Mouse (Mus musculus) heart, postnatal 25 days (tissue): ENCODE data around the gene Cenpf. TPM values are rescaled to one million over a fixed set of nuclear protein-coding genes. Genes with fewer than 3 reads are reported as not detected.
"Not testable (repeated sequence)": the region's sequence is repeated elsewhere in the genome, so short reads cannot be mapped to it uniquely, and the experiment has no call there.

Experiments
- DNase-seq: peaks from one replicate; pipeline ENCODE4 v3.0.0; 2022; ENCODE audit warnings: low spot score
- intact Hi-C: fragments of 180-260 bp; cut with DNase I; formaldehyde crosslinking; loops from one replicate; pipeline ENCODE4 v1.15.1; 2025
- total RNA-seq, 2 experiments: library from RNA; stranded (reverse); gene quantifications; 2 replicates each; pipeline ENCODE4 v1.2.3; 2021

The Cenpf gene
- total RNA-seq, 2 experiments from 2014 or later, result 2.5 to 5.2 TPM

- intact Hi-C loops, result loop anchor here (2.0 to 5.0 kb wide), 3 partner anchors 162 to 272 kb away; no protein-coding TSS in a partner anchor
These were observed 12.3 kb upstream of the Cenpf start for GRCm38 (mm10) chr1:189700186-189700585.

GRCm38 (mm10) chr1:189698416-189698815, 10.5 kb upstream of the Cenpf start:
- intact Hi-C loops, result no loop called here
- peak; percentile 17 for DNase-seq

More at GRCm38 (mm10) chr1:189700186-189700585, 12.3 kb upstream of the Cenpf start:
- no peak for DNase-seq

DNA sequence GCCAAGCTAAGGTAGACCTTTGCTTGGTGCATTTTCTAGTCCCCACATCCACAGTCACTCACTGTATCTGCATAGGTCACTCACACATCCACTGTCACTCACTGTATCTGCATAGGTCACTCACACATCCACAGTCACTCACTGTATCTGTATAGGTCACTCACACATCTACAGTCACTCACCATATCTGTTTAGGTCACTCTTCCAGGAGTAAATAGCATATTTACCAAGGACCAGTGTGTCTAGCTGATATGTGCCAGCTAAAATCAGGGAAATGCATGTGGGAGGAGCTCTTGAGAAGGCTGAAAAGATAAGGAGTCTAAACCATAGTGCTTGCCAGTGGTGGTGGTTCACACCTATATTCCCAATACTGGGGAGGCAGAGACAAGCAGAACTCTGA, 7.4 kb upstream of the Cenpf start:
- intact Hi-C loops, result no loop called here
- no peak for DNase-seq

- DNase-seq, result no peak
- intact Hi-C loops, result no loop called here
These were observed 6.5 kb upstream of the Cenpf start for GRCm38 (mm10) chr1:189694391-189694790.

DNA sequence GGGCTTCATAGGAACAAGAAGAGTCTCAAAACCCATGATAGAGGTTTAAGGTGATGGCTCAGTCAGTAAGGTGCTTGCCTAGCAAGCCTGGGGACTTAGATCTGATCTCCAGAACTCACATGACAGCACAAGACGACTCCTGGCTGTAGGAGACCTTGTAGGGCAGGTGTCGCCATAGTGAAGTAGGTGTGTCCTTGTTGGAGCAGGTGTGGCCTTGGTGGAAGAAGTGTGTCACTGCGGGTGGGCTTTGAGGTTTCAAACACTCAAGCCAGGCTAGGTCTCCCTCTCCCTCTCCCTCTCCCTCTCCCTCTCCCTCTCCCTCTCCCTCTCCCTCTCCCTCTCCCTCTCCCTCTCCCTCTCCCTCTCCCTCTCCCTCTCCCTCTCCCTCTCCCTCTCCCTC, 4.6 kb upstream of the Cenpf start:
- DNase-seq, intact Hi-C loops: not testable (repeated sequence)

DNA sequence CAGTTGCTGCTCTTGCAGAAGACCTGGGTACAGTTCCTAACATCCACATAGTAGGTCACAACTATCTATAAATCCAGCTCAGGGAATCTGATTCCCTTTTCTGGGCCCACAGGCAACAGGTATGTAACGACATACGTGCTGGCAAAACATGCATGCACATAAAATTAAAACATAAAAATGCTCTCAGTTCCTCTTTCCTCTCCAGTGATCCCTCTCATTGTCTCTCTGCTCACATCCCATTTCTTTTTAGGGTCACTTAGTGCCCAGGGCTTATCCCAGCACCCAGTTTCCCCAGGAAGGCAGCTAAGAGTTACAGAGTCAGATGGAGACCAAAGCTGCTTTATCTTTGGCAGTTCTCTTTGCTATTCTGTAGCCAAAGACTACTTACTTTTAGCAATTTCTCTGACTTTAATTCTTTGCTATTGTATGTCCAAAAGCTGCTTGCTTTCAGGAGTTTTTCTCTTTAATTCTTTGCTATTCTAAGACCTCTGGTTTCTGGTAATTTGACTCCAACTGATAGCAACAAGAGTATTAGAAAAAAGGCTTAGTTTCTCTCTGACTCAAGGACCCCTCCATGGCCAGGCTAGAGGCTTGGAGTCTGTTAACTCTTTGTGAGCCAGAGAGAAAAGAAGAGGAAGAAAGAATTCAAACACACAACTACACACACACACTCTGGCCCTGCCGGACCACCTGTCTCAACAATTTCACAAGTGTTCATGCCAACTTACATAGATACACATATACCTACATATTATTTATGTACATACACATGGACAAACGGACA, 1.4 kb upstream of the Cenpf start:
- intact Hi-C loops, result no loop called here
- no peak for DNase-seq

GRCm38 (mm10) chr1:189688388-189688750, 483 bp upstream of the Cenpf start:
- no peak for DNase-seq
- intact Hi-C loops, result no loop called here

- intact Hi-C loops, result no loop called here
- no peak for DNase-seq
These were observed 1.9 kb downstream of the Cenpf start for GRCm38 (mm10) chr1:189686025-189686424.

DNA sequence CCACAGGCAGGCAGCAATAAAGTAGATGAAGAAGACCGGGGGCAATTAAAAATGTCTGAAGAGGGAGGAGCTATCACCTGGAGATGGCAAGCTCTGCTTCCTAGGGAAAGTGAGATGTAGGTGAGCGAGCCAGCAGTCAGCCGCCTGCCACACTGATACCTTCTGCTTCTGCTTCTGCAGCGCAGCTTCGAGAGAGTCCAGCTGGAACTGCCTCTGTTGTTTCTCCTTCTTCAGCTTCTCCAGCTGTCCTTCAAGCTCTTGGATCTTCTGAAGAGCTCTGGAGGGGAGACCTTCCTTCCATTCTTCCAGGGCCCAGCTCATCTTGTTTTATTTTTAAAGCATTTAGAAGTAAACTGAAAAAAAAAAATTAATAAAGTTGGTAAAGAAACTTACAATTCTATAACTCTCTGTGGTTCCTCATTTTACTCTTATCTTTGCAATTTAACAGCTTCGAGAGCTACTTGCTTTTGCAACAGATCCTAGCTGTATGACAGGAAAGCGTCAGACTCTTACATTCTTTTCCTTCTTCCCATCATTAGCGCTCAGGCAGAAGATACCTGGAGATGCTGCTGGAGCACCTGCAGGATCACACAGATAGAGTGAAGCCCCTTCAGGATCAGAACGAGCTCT, 3.0 kb downstream of the Cenpf start:
- no peak for DNase-seq
- intact Hi-C loops, result no loop called here

- intact Hi-C loops, result loop anchor here (5.0 kb wide), 3 partner anchors 248 to 652 kb away; no protein-coding TSS in a partner anchor
- peak; percentile 17 for DNase-seq
These were observed 8.3 kb downstream of the Cenpf start for GRCm38 (mm10) chr1:189679555-189679954.

- intact Hi-C loops, result loop anchor here (5.0 kb wide), 3 partner anchors 251 to 649 kb away; no protein-coding TSS in a partner anchor
- no peak for DNase-seq
These were observed 11.9 kb downstream of the Cenpf start for GRCm38 (mm10) chr1:189675953-189676352.

DNA sequence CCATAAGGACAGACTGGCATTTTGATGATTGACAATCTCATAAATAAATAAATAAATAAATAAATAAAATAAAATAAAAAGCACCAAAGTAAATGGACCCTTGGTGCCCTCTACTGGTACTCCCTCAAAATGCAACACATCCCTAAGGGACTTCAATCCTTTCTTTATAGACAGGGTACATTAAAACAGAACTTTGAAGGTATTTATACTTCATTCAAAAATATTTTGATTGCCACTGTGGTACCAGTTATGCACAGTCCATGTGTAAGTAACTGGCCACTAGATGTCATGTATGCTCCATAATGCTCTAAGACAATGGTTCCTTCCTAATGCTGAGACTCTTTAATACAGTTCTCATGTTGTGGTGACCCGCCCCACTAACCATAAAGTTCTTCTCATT, 12.5 kb downstream of the Cenpf start:
- intact Hi-C loops, result loop anchor here (5.0 kb wide), 3 partner anchors 252 to 648 kb away; no protein-coding TSS in a partner anchor
- no peak for DNase-seq

- intact Hi-C loops, result no loop called here
- no peak for DNase-seq
These were observed 21.9 kb downstream of the Cenpf start for GRCm38 (mm10) chr1:189665966-189666365.

- no peak for DNase-seq
- intact Hi-C loops, result no loop called here
These were observed 23.1 kb downstream of the Cenpf start for GRCm38 (mm10) chr1:189664873-189665144.

DNA sequence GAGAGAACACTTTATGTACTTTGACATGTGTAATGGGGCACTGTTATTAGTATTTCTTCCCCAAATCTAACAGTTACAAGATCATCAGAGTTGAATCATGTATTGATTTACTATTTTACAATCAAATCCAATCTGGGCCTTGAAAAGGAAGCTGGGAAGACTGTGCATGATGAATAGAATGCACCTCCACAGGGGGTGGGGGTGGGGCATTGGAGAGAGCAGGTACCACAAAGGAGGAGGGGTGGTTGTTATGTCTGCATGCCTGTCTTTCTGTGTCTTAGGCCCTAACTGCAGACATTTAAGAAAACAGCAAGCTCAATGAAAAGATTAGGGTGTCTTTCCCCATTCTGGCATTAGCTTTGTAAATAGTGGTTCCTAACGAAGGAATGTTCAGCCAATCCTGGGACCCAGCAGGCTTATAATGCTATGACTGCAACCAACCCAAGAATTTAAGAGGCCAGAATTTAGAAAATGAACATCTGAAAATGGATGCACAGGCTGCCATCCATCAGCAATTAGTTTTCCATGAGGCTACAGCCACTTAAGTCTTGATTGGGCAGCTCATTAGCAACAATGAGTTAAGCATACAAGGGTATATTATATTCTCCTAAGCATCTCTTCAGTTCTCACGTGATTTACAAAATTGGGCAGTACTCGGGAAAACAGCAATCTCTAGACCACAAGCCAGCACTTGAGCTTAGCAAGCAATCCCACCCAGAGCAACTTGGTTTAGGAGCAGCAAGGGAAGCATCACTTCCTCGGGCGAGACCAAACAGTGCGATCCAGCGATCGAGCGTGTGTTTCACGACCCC, 23.6 kb downstream of the Cenpf start:
- intact Hi-C loops, result no loop called here
- no peak for DNase-seq

GRCm38 (mm10) chr1:189663437-189663836, 24.4 kb downstream of the Cenpf start:
- DNase-seq, result no peak
- intact Hi-C loops, result no loop called here

- DNase-seq, result no peak
These were observed 26.0 kb downstream of the Cenpf start for GRCm38 (mm10) chr1:189661856-189662255.

GRCm38 (mm10) chr1:189657406-189657805, 30.5 kb downstream of the Cenpf start:
- intact Hi-C loops, result no loop called here
- no peak for DNase-seq

More at GRCm38 (mm10) chr1:189661856-189662255, 26.0 kb downstream of the Cenpf start:
- intact Hi-C loops, result no loop called here

DNA sequence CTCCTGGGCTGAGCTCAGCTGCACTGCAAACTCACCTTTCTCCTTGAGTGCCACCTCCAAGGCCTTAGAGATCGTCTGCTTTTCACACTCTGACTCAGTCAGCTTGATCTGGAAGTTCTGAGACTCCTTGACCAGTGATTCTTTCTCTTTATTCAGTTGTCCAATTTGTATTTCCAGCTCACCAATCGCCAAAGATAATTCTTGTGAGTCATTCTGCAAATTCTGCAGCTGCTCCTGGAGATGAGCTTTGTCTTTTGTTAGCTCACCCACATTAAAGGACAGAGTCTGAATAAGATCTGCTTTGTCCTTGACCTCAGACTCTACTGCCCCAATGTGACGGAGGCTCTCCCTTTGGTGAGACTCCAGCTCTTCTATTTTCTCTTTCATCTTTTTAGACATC, 34.1 kb downstream of the Cenpf start:
- DNase-seq, result no peak
- intact Hi-C loops, result no loop called here

- DNase-seq, result no peak
- intact Hi-C loops, result no loop called here
These were observed 41.3 kb downstream of the Cenpf start for GRCm38 (mm10) chr1:189646597-189646996.

GRCm38 (mm10) chr1:189645371-189645770, 42.5 kb downstream of the Cenpf start:
- no peak for DNase-seq
- intact Hi-C loops, result no loop called here
